Mouse (Mus musculus) erythroblast, embryonic 14.5 days (primary cell): ENCODE results near the gene Flt3l.

ENCODE experiments used
- GATA1 ChIP-seq: IDR thresholded peaks from 2 replicates; pipeline ENCODE4 v1.6.1; 2012; ENCODE audit warnings: low read length, inconsistent platforms, mixed read lengths
- TAL1 ChIP-seq: IDR thresholded peaks from 3 replicates; pipeline ENCODE4 v1.6.1; 2012; ENCODE audit warnings: low read length, inconsistent platforms, mixed read lengths

DNA sequence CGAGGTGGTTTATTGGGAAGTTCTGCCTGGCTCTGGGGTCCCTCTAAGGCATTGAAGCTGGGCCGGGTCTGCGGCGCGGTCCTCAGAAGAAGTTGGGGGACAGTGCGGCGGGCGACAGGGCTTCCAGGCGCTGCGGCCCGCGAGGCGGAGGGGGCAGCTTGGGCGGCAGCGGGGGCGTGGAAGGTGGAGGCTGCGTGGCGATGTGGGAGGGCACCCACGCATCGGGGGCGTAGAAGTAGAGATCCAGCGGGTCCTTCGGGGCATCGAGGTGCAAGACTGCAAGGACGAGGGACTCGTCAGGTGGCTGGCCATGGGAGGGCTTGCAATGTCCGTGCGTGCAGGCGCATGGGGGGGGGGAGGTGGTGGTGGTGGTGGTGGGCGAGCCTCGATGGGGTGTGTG, 40.1 kb upstream of the Flt3l start:
- no peak for TF ChIP-seq GATA1
- no peak for TF ChIP-seq TAL1
